Mouse (Mus musculus) lung, postnatal 0 days (tissue): ENCODE measurements around the gene Ugt1a9. TPM values are rescaled to one million over a fixed set of nuclear protein-coding genes. Genes with fewer than 3 reads are reported as not detected.
"Not testable (repeated sequence)": the region's sequence is repeated elsewhere in the genome, so short reads cannot be mapped to it uniquely, and the experiment has no call there.

Experiments
- ATAC-seq: fragments of 200-750 bp; cut with Nextera tagmentation; 2 replicates; pipeline ENCODE4 v1.8.0; 2017; ENCODE audit warnings: moderate library complexity
- DNase-seq: peaks from one replicate; pipeline ENCODE4 v3.0.0-alpha.2; 2016; ENCODE audit warnings: low spot score
- H3K27ac ChIP-seq: fragments of 300-500 bp; sonication (generic); 2 replicates; pipeline ENCODE4 v1.5.1; 2014; ENCODE audit warnings: antibody characterized with exemption, mild to moderate bottlenecking, low read length, mixed read lengths
- H3K27me3 ChIP-seq: fragments of 300-500 bp; sonication (generic); replicated peaks from 2 replicates; pipeline ENCODE4 v1.6.1; 2014; ENCODE audit warnings: low read length, mixed read lengths; ENCODE audit not compliant: insufficient read depth
- H3K36me3 ChIP-seq: fragments of 300-500 bp; sonication (generic); 2 replicates; pipeline ENCODE4 v1.6.1; 2014; ENCODE audit warnings: low read length, mixed read lengths; ENCODE audit not compliant: insufficient read depth
- H3K4me1 ChIP-seq: fragments of 300-500 bp; sonication (generic); 2 replicates; pipeline ENCODE4 v1.6.1; 2014; ENCODE audit warnings: antibody characterized with exemption, low read depth, low read length, mixed read lengths; ENCODE audit not compliant: insufficient read depth
- H3K4me2 ChIP-seq: fragments of 300-500 bp; sonication (generic); replicated peaks from 2 replicates; pipeline ENCODE4 v1.6.1; 2014; ENCODE audit warnings: low read depth, mild to moderate bottlenecking, low read length, moderate library complexity, mixed read lengths
- H3K4me3 ChIP-seq: fragments of 300-500 bp; sonication (generic); 2 replicates; pipeline ENCODE4 v1.5.1; 2014; ENCODE audit warnings: low read depth, low read length
- H3K9ac ChIP-seq: fragments of 300-500 bp; sonication (generic); replicated peaks from 2 replicates; pipeline ENCODE4 v1.6.1; 2014; ENCODE audit warnings: low read depth, mild to moderate bottlenecking
- H3K9me3 ChIP-seq: fragments of 300-500 bp; sonication (generic); 2 replicates; pipeline ENCODE4 v1.6.1; 2016; ENCODE audit warnings: low read length, mixed read lengths
- CTCF ChIP-seq: IDR thresholded peaks from 2 replicates; pipeline ENCODE4 v1.5.1; 2016; ENCODE audit warnings: antibody characterized with exemption, mild to moderate bottlenecking
- EP300 ChIP-seq: IDR thresholded peaks from 2 replicates; pipeline ENCODE4 v1.6.1; 2016; ENCODE audit warnings: antibody characterized with exemption, mild to moderate bottlenecking, control low read depth
- WGBS: fragments of 180-500 bp; shearing (Covaris S2); extraction: QIAGEN DNeasy Blood & Tissue Kit; methylation state at CpG from one replicate; pipeline ENCODE4 v1.1.7; 2014; 5-methylcytosine and 5-hydroxymethylcytosine counted together
- polyA plus RNA-seq: library from polyadenylated mRNA; unstranded; fragments of >200 nt; fragmentation: Nextera tagmentation; extraction: Ambion mirVana; gene quantifications from 2 replicates; pipeline ENCODE4 v1.2.1, GENCODE M21; 2015

Gene Ugt1a9
- polyA plus RNA-seq, 1 experiment from 2014 or later, result 0.13 TPM

GRCm38 (mm10) chr1:88104667-88105430 is 34.2 kb downstream of the Ugt1a9 start:
- H3K4me3 ChIP-seq, result no peak overlapping the region
- no peak for ATAC-seq
- no peak for TF ChIP-seq CTCF
- TF ChIP-seq EP300, result no peak
- H3K9me3 ChIP-seq, result no peaks in the 10 kb centered on the region
- no peaks in the 10 kb centered on the region for H3K36me3 ChIP-seq
- no peak overlapping the region for H3K4me2 ChIP-seq
- H3K27me3 ChIP-seq, result no peaks in the 10 kb centered on the region
- no peak overlapping the region for H3K9ac ChIP-seq
- no peak overlapping the region for H3K27ac ChIP-seq
- peak; percentile 59 for DNase-seq
- 80% methylated on average over 1 of the region's 1 CpGs for WGBS
- H3K4me1 ChIP-seq, result no peaks in the 10 kb centered on the region

GRCm38 (mm10) chr1:88105656-88106055 is 35.1 kb downstream of the Ugt1a9 start:
- H3K9me3 ChIP-seq, result no peaks in the 10 kb centered on the region
- DNase-seq (no peak), ATAC-seq (no peak)
- TF ChIP-seq EP300 (no peak), CTCF (no peak)
- no peak overlapping the region for H3K9ac ChIP-seq
- H3K27me3 ChIP-seq, result no peaks in the 10 kb centered on the region
- 43% methylated on average over 2 of the region's 2 CpGs for WGBS
- H3K4me2 ChIP-seq, result no peak overlapping the region
- H3K4me3 ChIP-seq, result no peak overlapping the region
- H3K4me1 ChIP-seq, result no peaks in the 10 kb centered on the region
- H3K36me3 ChIP-seq, result no peaks in the 10 kb centered on the region
- no peak overlapping the region for H3K27ac ChIP-seq

- H3K9me3 ChIP-seq, H3K36me3 ChIP-seq, H3K4me3 ChIP-seq, H3K9ac ChIP-seq, H3K4me2 ChIP-seq, H3K27ac ChIP-seq, DNase-seq, H3K27me3 ChIP-seq, H3K4me1 ChIP-seq: not testable (repeated sequence)
- 57% methylated on average over 2 of the region's 2 CpGs for WGBS
- ATAC-seq, result peak; percentile 61
Measured at GRCm38 (mm10) chr1:88109027-88109557, 38.5 kb downstream of the Ugt1a9 start.

GRCm38 (mm10) chr1:88109604-88110003 is 39.0 kb downstream of the Ugt1a9 start:
- not testable (repeated sequence) for H3K4me3 ChIP-seq, H3K27me3 ChIP-seq, H3K9ac ChIP-seq, H3K4me1 ChIP-seq, H3K4me2 ChIP-seq, DNase-seq, ATAC-seq, H3K9me3 ChIP-seq, H3K36me3 ChIP-seq, H3K27ac ChIP-seq
- WGBS, result 35% methylated on average over 2 of the region's 2 CpGs

GRCm38 (mm10) chr1:88112769-88113168 is 42.2 kb downstream of the Ugt1a9 start:
- H3K4me1 ChIP-seq, H3K4me3 ChIP-seq: not testable (repeated sequence)
- 95% methylated on average over 6 of the region's 6 CpGs for WGBS

GRCm38 (mm10) chr1:88120550-88120949 is 50.0 kb downstream of the Ugt1a9 start:
- H3K4me2 ChIP-seq, H3K27ac ChIP-seq, H3K9ac ChIP-seq, H3K4me3 ChIP-seq, H3K36me3 ChIP-seq, H3K4me1 ChIP-seq, H3K9me3 ChIP-seq, DNase-seq, H3K27me3 ChIP-seq: not testable (repeated sequence)
- peak; percentile 60 for TF ChIP-seq CTCF
- 7% methylated on average over 4 of the region's 4 CpGs for WGBS
- ATAC-seq, result peak; percentile 63

More at GRCm38 (mm10) chr1:88112769-88113168, 42.2 kb downstream of the Ugt1a9 start:
- not testable (repeated sequence) for H3K27me3 ChIP-seq, DNase-seq, H3K4me2 ChIP-seq, H3K36me3 ChIP-seq, H3K9me3 ChIP-seq, ATAC-seq, H3K9ac ChIP-seq, H3K27ac ChIP-seq
